Mouse (Mus musculus) stomach, postnatal 0 days (tissue): ENCODE results near the gene Srgap1.

Experiments used
- CTCF ChIP-seq: IDR thresholded peaks from 2 replicates; pipeline ENCODE4 v1.5.1; 2016; ENCODE audit warnings: antibody characterized with exemption, low read depth, mild to moderate bottlenecking, moderate library complexity
- EP300 ChIP-seq: optimal IDR thresholded peaks from 2 replicates; pipeline ENCODE3; 2016; ENCODE audit warnings: antibody characterized with exemption

- TF ChIP-seq CTCF (no peak), EP300 (no peak)
These were observed 226.3 kb downstream of the Srgap1 start for GRCm38 (mm10) chr10:121820846-121821245.
